Mouse (Mus musculus) adrenal gland, adult 18-20 months (tissue): ENCODE results near the gene Olfr91. TPM values are rescaled to one million over a fixed set of nuclear protein-coding genes. Genes with fewer than 3 reads are reported as not detected.

ENCODE experiments used
- DNase-seq, 2 experiments: peaks; one replicate each; pipeline ENCODE4 v3.0.0; 2021 to 2022; ENCODE audit warnings: low spot score in 2 of 2
- total RNA-seq, 2 experiments: library from RNA; stranded (reverse); gene quantifications; 1 replicate in 1 of 2; 2 replicates in 1 of 2; pipeline ENCODE4 v1.2.3; 2021

Olfr91 gene
- total RNA-seq, 2 experiments from 2014 or later: not detected

GRCm38 (mm10) chr17:37062101-37062641 is 35.9 kb downstream of the Olfr91 start:
- no peak for DNase-seq

GRCm38 (mm10) chr17:37061435-37061834 is 36.6 kb downstream of the Olfr91 start:
- no peak for DNase-seq

- no peak for DNase-seq
Measured at GRCm38 (mm10) chr17:37056957-37057356, 41.1 kb downstream of the Olfr91 start.

- DNase-seq: no peak
Measured at GRCm38 (mm10) chr17:37051745-37052144, 46.3 kb downstream of the Olfr91 start.

- peak in 1 of 2 experiments; percentile 33 for DNase-seq
Measured at GRCm38 (mm10) chr17:37050876-37051275, 47.2 kb downstream of the Olfr91 start.

GRCm38 (mm10) chr17:37050399-37050798 is 47.7 kb downstream of the Olfr91 start:
- peak; percentile 82 to 83 for DNase-seq

GRCm38 (mm10) chr17:37049570-37050310 is 48.3 kb downstream of the Olfr91 start:
- DNase-seq: peak; percentile 71 to 76

GRCm38 (mm10) chr17:37048383-37048782 is 49.7 kb downstream of the Olfr91 start:
- no peak for DNase-seq

- no peak for DNase-seq
Measured at GRCm38 (mm10) chr17:37047981-37048380, 50.1 kb downstream of the Olfr91 start.

- no peak for DNase-seq
Measured at GRCm38 (mm10) chr17:37047332-37047976, 50.6 kb downstream of the Olfr91 start.

GRCm38 (mm10) chr17:37046312-37047112 is 51.6 kb downstream of the Olfr91 start:
- peak; percentile 64 to 66 for DNase-seq

GRCm38 (mm10) chr17:37045611-37046311 is 52.3 kb downstream of the Olfr91 start, which contains the start of gene Gabbr1:
Gene Gabbr1 (plus strand): TSS chr17:37045966.
- peak; percentile 76 to 77 for DNase-seq

- DNase-seq: no peak
Measured at GRCm38 (mm10) chr17:37044651-37045244, 53.3 kb downstream of the Olfr91 start.

Other genes starting within 250 kb of the Olfr91 start
- not detected for gene Trim15, start 231.1 kb downstream of the Olfr91 start, total RNA-seq
- gene Trim10, start 228.7 kb downstream of the Olfr91 start, total RNA-seq: under 1 TPM in 1 of 2 experiments, not detected in 1; 0.22 TPM
- under 1 TPM; 0.26 to 0.53 TPM for gene Trim40, start 208.2 kb downstream of the Olfr91 start, total RNA-seq
- not detected for gene Trim31, start 200.2 kb downstream of the Olfr91 start, total RNA-seq
- under 1 TPM; 0.61 to 0.86 TPM for gene Rnf39, start 155.4 kb downstream of the Olfr91 start, total RNA-seq
- 100 to 1,000 TPM in 1 of 2 experiments, 10 to 100 TPM in 1; 84.2 to 100 TPM for gene Ppp1r11, start 146.5 kb downstream of the Olfr91 start, total RNA-seq
- 10 to 100 TPM; 45.3 to 50.7 TPM for gene Znrd1, start 139.7 kb downstream of the Olfr91 start, total RNA-seq
- 10 to 100 TPM; 12.4 to 13.3 TPM for gene Znrd1as, start 139.7 kb downstream of the Olfr91 start, total RNA-seq
- not detected for gene 2410137M14Rik, start 117.0 kb downstream of the Olfr91 start, total RNA-seq
- gene H2-M5, start 108.7 kb downstream of the Olfr91 start, total RNA-seq: not detected
- 1 to 10 TPM; 2.5 to 3.5 TPM for gene Zfp57, start 97.1 kb downstream of the Olfr91 start, total RNA-seq
- not detected for gene Mog, start 74.9 kb downstream of the Olfr91 start, total RNA-seq
- 10 to 100 TPM; 23.3 to 28.6 TPM for gene Gabbr1, start 52.3 kb downstream of the Olfr91 start, total RNA-seq
- gene Olfr90, start 9.8 kb downstream of the Olfr91 start, total RNA-seq: not detected
- gene Olfr92, start 21.8 kb upstream of the Olfr91 start, total RNA-seq: not detected
- not detected for gene Olfr93, start 63.2 kb upstream of the Olfr91 start, total RNA-seq
- under 1 TPM in 1 of 2 experiments, not detected in 1; 0.67 TPM for gene Ubd, start 95.6 kb upstream of the Olfr91 start, total RNA-seq
- not detected for gene Olfr94, start 102.7 kb upstream of the Olfr91 start, total RNA-seq
- gene Olfr95, start 114.8 kb upstream of the Olfr91 start, total RNA-seq: not detected
- not detected for gene Olfr96, start 121.9 kb upstream of the Olfr91 start, total RNA-seq
- gene Olfr97, start 139.1 kb upstream of the Olfr91 start, total RNA-seq: not detected
- gene Olfr98, start 165.5 kb upstream of the Olfr91 start, total RNA-seq: not detected
- 1 to 10 TPM; 5.1 to 8.1 TPM for gene H2-M3, start 171.9 kb upstream of the Olfr91 start, total RNA-seq
- gene Olfr99, start 185.2 kb upstream of the Olfr91 start, total RNA-seq: not detected
- gene Olfr101, start 206.0 kb upstream of the Olfr91 start, total RNA-seq: not detected
- gene Olfr102, start 218.8 kb upstream of the Olfr91 start, total RNA-seq: not detected
- not detected for gene Olfr103, start 241.4 kb upstream of the Olfr91 start, total RNA-seq